Mouse (Mus musculus): ENCODE results near the gene Cltb. TPM values are rescaled to one million over a fixed set of nuclear protein-coding genes. Genes with fewer than 3 reads are reported as not detected.

Gene Cltb
- total RNA-seq, 2 experiments from 2014 or later, result 117 to 135 TPM

DNA sequence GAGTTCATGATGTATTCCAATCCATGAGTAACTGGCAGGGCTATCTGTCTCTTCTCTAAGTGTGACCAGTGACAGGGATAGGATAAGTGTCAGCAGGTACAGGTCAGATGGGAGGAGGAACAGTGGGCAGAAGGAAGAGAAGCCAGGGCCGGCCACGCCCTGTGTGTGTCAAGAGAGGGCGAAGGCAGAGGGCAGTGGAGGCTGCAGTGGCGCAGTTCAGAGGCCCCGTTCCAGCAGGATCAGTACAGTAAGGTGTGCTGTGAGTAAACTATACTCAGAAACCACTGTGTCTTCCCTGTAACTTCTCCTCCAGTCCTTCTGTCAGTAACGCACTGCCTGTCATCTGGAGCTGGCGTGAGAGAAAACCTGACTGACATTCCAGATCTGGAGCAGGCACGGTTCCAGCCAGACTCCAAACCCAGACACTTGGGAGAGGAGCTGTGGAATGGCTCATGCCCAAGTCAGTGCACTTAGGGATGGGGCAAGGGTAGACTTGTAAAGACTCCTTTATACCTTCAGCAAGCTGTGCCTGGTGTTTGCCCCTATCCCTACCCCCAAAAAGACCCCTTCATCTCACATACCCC, 14.9 kb downstream of the Cltb start:
- DNase-seq, result no peak

- no peak for DNase-seq
Observed at GRCm38 (mm10) chr13:54593617-54594016, 17.5 kb downstream of the Cltb start.

DNA sequence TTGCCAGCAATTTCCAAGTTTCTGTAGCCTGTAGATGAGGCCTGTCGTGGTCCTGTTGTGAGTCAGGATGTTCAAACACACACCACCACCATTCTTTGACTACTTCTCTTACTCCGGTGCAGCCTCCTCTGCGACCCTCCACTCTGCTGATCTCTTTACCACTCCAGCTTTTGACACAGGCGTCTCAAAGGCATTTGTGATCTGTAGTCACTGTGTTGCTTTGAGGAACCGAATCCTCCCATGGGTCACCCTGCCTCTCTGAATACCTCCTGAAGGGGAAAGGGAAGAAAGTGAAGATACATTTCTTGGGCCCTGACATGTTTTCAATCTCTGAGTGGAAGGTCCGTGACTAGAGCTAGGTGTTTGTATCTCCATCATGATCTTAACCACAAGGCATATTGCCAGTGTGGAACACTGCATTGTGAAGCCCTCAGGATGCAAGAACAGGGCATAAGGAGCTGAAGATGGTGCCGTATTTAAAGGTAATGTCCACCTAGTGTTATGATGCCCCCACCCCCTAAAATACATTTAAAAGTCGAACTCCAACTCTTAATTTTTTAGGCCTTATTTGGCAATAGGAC, 19.3 kb downstream of the Cltb start:
- DNase-seq, result no peak

GRCm38 (mm10) chr13:54589996-54590951, 20.9 kb downstream of the Cltb start, which contains the start of the genes Nop16 and Higd2a:
Gene Nop16, minus strand, starts transcription at chr13:54590090.
Gene Higd2a, plus strand, starts transcription at chr13:54590207.
- peak; percentile 95 for DNase-seq

DNA sequence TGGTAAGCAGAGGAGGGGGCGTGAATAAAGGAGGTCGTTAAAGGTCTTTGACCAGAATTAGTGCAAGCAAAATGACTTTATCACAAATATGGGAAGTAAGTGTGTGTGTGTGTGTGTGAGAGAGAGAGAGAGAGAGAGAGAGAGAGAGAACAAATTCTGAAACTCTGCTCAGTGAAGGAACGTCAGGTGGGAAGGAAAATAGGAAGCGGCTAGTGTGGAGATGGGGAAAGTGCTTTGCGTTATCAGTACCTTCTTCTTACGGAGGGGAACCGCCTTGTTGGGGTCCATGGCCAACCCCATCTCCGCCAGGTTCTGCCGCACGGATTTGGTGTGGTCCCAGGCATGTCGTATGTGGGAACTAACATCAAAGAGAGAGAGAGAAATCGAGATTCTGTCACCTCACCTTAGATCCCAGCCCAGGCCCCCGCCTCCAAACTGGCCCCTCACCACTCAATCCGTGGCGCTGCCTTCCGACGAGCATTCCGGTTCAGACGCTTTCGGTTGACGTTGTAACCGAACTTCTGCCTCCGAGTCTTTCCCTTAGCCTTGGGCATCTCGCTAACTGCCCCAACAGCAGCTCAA, 21.6 kb downstream of the Cltb start:
- DNase-seq, result no peak

- DNase-seq, result no peak
Observed at GRCm38 (mm10) chr13:54585831-54586230, 25.3 kb downstream of the Cltb start.

DNA sequence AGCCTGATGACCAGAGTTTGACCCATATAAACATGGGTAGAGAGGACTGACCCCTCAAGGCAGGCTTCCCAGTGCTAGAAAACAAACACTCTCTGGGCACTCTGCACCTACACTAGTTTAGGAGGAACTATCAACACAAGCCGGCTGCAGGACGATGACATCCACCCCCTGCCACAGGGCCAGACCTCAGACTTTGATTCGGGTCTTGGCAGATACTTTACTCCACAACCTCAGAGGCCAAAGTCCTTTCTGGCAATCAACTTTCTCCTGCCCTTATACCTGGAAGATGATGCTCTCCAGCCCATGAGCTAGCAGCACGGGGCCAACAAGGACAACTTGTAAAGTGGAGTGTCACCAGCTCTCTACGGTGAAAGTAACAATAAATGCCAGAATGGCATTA, 28.3 kb downstream of the Cltb start:
- DNase-seq, result no peak

DNA sequence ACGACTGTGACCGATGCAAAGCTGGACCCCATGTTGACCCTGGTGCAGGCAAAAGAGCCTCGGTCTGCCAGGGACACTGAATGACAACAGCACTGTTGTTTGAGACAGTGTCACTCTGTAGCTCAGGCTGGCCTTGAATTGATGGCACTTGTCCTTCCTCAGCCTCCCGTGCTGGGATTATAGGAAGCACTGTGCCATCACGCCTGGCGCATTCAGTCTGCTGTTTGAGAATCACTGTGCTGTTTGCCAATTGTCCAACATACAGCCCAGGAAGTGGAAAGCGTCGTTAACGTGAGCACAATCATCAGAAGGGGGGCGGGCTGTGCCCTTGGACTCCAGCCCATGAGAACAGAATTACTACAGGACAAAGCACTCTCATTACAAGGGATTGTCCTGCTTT, 29.0 kb downstream of the Cltb start:
- DNase-seq, result no peak

DNA sequence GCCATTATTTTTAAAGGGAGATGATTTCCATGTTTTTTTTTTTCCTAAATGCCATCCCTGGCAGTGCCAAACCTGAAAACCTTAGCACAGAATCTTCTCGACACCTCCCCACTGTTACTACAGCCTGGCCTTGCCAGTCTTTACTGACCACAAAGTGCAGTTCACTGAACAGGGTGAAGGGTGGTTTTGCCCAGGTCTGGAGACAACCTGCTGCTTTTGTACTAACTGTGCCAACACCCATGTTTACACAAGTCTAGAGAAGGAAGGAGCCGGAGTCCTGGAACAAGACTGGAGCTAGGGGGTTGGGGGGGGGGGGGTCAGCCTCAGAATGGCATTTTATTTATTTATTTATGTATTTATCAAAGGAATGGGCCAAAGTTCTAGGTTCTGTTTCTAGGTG, 29.8 kb downstream of the Cltb start:
- no peak for DNase-seq

GRCm38 (mm10) chr13:54577652-54578507, 33.3 kb downstream of the Cltb start:
- DNase-seq, result no peak

GRCm38 (mm10) chr13:54575489-54575888, 35.7 kb downstream of the Cltb start:
- DNase-seq, result no peak

GRCm38 (mm10) chr13:54574854-54575481, 36.2 kb downstream of the Cltb start, which contains the start of gene Arl10:
Gene Arl10, plus strand, starts transcription at chr13:54575015.
- DNase-seq, result peak; percentile 76

GRCm38 (mm10) chr13:54572621-54573020, 38.5 kb downstream of the Cltb start:
- no peak for DNase-seq

DNA sequence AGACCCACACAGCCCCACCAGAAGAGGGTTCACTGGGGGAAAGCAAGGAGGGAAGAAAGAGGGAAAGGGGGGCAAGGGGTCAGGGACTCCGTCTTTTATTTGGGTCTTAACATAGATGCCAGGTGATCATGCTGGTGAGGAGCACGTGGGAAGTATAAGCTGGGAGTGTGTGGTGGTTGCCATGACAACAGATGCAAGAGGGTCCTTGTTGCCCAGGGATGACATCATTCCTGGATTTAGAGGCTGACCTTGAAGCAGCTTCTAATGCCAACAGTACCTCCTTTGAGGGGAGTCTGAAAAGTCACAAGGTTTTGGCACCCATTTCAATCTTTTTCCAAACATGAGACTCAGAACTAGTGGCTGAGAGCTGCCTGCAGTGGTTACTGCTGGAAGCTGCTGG, 39.5 kb downstream of the Cltb start:
- no peak for DNase-seq

- DNase-seq, result no peak
Observed at GRCm38 (mm10) chr13:54570736-54571135, 40.4 kb downstream of the Cltb start.

DNA sequence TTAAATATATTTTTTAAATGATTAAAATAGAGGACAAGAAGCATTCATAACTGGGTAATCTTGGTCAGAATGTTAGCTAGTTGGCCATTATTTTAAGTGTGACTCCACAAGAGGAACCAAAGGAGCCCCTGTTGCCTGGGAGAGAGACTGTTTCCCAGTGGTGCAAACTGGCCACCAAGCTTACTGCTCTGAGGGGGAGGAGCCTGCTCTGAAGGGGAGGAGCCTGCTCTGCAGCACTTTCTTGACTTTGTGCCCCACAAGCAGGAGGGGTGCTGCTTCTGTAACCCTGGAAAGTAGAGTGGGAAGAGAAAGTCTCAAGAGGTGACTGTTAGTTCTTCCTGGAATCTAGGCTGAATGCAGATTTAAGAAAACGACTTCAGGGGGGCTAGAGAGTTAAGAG, 41.9 kb downstream of the Cltb start:
- DNase-seq, result no peak

DNA sequence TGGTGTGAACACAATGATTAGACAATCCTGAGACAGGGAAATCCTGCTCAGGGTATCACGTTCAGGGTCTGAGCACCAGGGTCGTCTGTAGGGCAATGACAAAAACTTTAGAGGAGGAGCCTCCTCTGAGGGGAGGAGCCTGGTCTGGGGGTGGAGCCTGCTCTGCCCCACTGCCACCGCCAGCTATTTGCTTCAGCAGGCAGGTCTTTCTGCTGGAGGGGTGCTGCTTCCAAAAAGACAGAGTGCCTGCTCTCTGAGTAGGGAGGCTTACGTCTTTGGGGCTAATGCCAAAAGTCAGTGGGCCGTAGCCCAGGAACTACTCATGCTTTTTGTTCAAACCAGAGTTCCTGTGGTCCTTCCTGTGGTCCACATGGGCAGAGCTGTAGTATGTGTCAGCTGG, 42.8 kb downstream of the Cltb start:
- DNase-seq, result no peak

DNA sequence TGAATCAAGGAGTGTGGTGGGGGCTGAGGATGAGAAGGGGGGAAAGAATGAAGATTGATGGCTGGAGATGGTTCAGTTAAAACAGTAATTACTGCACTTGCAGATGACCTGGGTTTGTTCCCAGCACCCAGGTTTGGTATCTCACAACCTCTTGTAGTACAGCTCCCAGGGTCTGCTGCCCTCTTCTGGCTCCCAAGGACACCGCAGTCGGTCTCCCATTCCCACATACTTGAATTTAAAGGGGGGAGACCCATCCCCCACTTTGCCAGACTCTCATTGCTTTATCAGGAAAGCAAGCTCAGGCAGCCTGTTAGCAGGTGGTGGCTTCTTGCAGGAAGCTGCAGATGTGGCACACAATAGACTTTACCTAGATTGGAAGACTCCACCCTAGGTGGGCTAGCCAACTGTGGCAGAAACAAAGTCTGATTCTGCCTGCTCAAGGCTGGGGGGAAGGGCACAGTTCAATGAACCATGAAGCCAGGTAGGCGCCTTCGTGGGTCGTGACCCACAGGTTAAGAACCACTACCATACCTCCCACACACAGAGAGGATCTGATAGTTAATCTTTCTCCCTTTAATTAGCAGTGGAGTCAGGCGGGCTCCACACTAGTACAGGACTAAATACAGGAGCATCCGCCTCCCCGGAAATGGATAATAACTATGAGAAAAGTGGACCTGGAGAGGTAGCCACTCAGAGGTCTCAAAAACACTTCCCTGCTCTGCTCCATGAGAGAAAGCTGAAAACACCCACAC, 45.4 kb downstream of the Cltb start:
- peak; percentile 31 for DNase-seq

- DNase-seq, result peak; percentile 90
Observed at GRCm38 (mm10) chr13:54565201-54565581, 46.0 kb downstream of the Cltb start, which contains the start of gene 4833439L19Rik. Gene 4833439L19Rik, minus strand, starts transcription at chr13:54565435.

Measured in gastrocnemius, postnatal 25 days (tissue).